Mouse (Mus musculus): Measurements from ENCODE around the gene Stat3. TPM values are rescaled to one million over a fixed set of nuclear protein-coding genes. Genes with fewer than 3 reads are reported as not detected.

Stat3 gene
- total and polyA plus RNA-seq, 3 experiments: 25.7 to 249 (median 64.7) TPM

GRCm38 (mm10) chr11:100937295-100937694 is 2.0 kb downstream of the Stat3 start:
- peaks cover 25 to 39% of the 10 kb centered on the region in 2 experiments for H3K4me1 ChIP-seq (ENCODE audit: control insufficient read depth in 1 of 2, insufficient read depth in 2 of 2, low read length in 2 of 2)
- H3K27me3 ChIP-seq (ENCODE audit: control insufficient read depth in 1 of 2, insufficient read depth in 2 of 2, low read length in 2 of 2): no peaks in the 10 kb centered on the region
- H3K36me3 ChIP-seq (ENCODE audit: control insufficient read depth in 1 of 2, insufficient read depth in 2 of 2, low read length in 2 of 2): peaks cover 0 to 50% of the 10 kb centered on the region in 2 experiments; a peak in 2 of 4 replicates
- DNase-seq (ENCODE audit: low read depth, low spot score): peak; percentile 63
- H3K4me3 ChIP-seq (ENCODE audit: control insufficient read depth in 1 of 2, insufficient read depth in 1 of 2, low read depth in 2 of 2, low read length in 2 of 2): peak overlapping the region; percentile 31 to 38
- peaks cover 15% of the 10 kb centered on the region for H3K79me2 ChIP-seq (ENCODE audit: control insufficient read depth, insufficient read depth, low read length, poor library complexity)
- no peaks in the 10 kb centered on the region for H3K9me3 ChIP-seq (replicated peaks; ENCODE audit: insufficient read depth, low read length)
- H3K27ac ChIP-seq (ENCODE audit: control insufficient read depth, low read depth, low read length): peak overlapping the region; percentile 68
- TF ChIP-seq CTCF (IDR thresholded peaks at IDR 0.05 in 2 of 3, conservative IDR thresholded peaks at IDR 0.05 in 1 of 3; ENCODE audit: control insufficient read depth in 1 of 3, insufficient read depth in 1 of 3, low read depth in 2 of 3, low read length in 3 of 3, poor library complexity in 1 of 3, severe bottlenecking in 1 of 3): no peak
- no peak for TF ChIP-seq USF1 (IDR thresholded peaks at IDR 0.05; ENCODE audit: low read depth, low read length)
- TF ChIP-seq ELF1 (IDR thresholded peaks at IDR 0.05; ENCODE audit: low read depth, low read length): no peak
- TF ChIP-seq USF2 (IDR thresholded peaks at IDR 0.05; ENCODE audit: borderline replicate concordance in 1 of 2, insufficient read depth in 1 of 2, low read depth in 1 of 2, low read length in 2 of 2): no peak
- peak; percentile 60; the same call in 1 of the 2 replicates for TF ChIP-seq BHLHE40 (IDR thresholded peaks at IDR 0.05; ENCODE audit: borderline replicate concordance, low read depth, low read length)
- TF ChIP-seq E2F4 (IDR thresholded peaks at IDR 0.05; ENCODE audit: borderline replicate concordance, low read depth, low read length): no peak
- TF ChIP-seq MAZ (IDR thresholded peaks at IDR 0.05; ENCODE audit: low read depth, low read length): 0 out of 2 replicates have a peak, but pooled peaks have one; percentile 19
- peak; percentile 31; the same call in 1 of the 2 replicates for TF ChIP-seq HCFC1 (IDR thresholded peaks at IDR 0.05; ENCODE audit: low read depth, low read length)
- peak; percentile 74; the same call in 1 of the 2 replicates for TF ChIP-seq SIN3A (IDR thresholded peaks at IDR 0.05; ENCODE audit: low read length)
- TF ChIP-seq GABPA (IDR thresholded peaks at IDR 0.05; ENCODE audit: low read depth, low read length): no peak
- TF ChIP-seq TAL1 (IDR thresholded peaks at IDR 0.05; ENCODE audit: low read length): no peak
- 0 out of 2 replicates have a peak, but pooled peaks have one; percentile 14 for TF ChIP-seq ZMIZ1 (IDR thresholded peaks at IDR 0.05; ENCODE audit: low read depth, low read length)
- TF ChIP-seq ZNF384 (IDR thresholded peaks at IDR 0.05; ENCODE audit: low read depth, low read length): peak; percentile 31; the same call in 1 of the 2 replicates
- TF ChIP-seq GATA1 (IDR thresholded peaks at IDR 0.05; ENCODE audit: low read depth, low read length): peak; percentile 97
- TF ChIP-seq TCF12 (IDR thresholded peaks at IDR 0.05; ENCODE audit: low read depth, low read length): peak; percentile 85
- TF ChIP-seq MXI1 (IDR thresholded peaks at IDR 0.05; ENCODE audit: low read depth, low read length): peak; percentile 60; the same call in 1 of the 2 replicates
- peak; percentile 91 for TF ChIP-seq ETS1 (IDR thresholded peaks at IDR 0.05; ENCODE audit: low read depth, low read length)
- TF ChIP-seq ZC3H11A (IDR thresholded peaks at IDR 0.05; ENCODE audit: low read depth, low read length): no peak; the same call in 1 of the 2 replicates
- peak; percentile 98 for TF ChIP-seq RCOR1 (IDR thresholded peaks at IDR 0.05; ENCODE audit: low read depth, low read length)
- TF ChIP-seq MYC (IDR thresholded peaks at IDR 0.05; ENCODE audit: low read depth, low read length): peak; percentile 57
- TF ChIP-seq NRF1 (IDR thresholded peaks at IDR 0.05; ENCODE audit: insufficient read depth, low read depth, low read length, poor library complexity, severe bottlenecking): no peak
- peak; percentile 79; the same call in 1 of the 2 replicates for TF ChIP-seq MAFK (IDR thresholded peaks at IDR 0.05; ENCODE audit: borderline replicate concordance, low read depth, low read length)
- TF ChIP-seq EP300 (IDR thresholded peaks at IDR 0.05; ENCODE audit: low read depth in 1 of 2, low read length in 2 of 2): peak; percentile 88 to 92
- no peak for TF ChIP-seq JUND (IDR thresholded peaks at IDR 0.05; ENCODE audit: low read depth, low read length)
- peak overlapping the region; percentile 28; the same call in 1 of the 2 replicates for H3K9ac ChIP-seq (ENCODE audit: control insufficient read depth, low read depth, low read length, poor library complexity, severe bottlenecking)

All from MEL (cell line).